Mouse (Mus musculus): ENCODE results near the gene Ak9.

The Ak9 gene

GRCm38 (mm10) chr10:41451656-41452055 lies 147.9 kb downstream of the Ak9 start:
- no peak for DNase-seq (ENCODE audit: low spot score)

- DNase-seq (ENCODE audit: low spot score), result no peak
These were observed 149.0 kb downstream of the Ak9 start for GRCm38 (mm10) chr10:41452791-41453190.

- no peak for DNase-seq (ENCODE audit: low spot score)
These were observed 156.2 kb downstream of the Ak9 start for GRCm38 (mm10) chr10:41459990-41460389.

- no peak for DNase-seq (ENCODE audit: low spot score)
These were observed 156.7 kb downstream of the Ak9 start for GRCm38 (mm10) chr10:41460501-41460900.

- no peak for DNase-seq (ENCODE audit: low spot score)
These were observed 157.4 kb downstream of the Ak9 start for GRCm38 (mm10) chr10:41461057-41461722.

GRCm38 (mm10) chr10:41464401-41464955 lies 160.7 kb downstream of the Ak9 start:
- DNase-seq (ENCODE audit: low spot score), result no peak

- no peak for DNase-seq (ENCODE audit: low spot score)
These were observed 163.5 kb downstream of the Ak9 start for GRCm38 (mm10) chr10:41467325-41467724.

- no peak for DNase-seq (ENCODE audit: low spot score)
These were observed 166.9 kb downstream of the Ak9 start for GRCm38 (mm10) chr10:41470693-41471092.

- DNase-seq (ENCODE audit: low spot score), result no peak
These were observed 168.8 kb downstream of the Ak9 start for GRCm38 (mm10) chr10:41472534-41472933.

- DNase-seq (ENCODE audit: low spot score), result no peak
These were observed 169.2 kb downstream of the Ak9 start for GRCm38 (mm10) chr10:41472962-41473481.

- no peak for DNase-seq (ENCODE audit: low spot score)
These were observed 170.1 kb downstream of the Ak9 start for GRCm38 (mm10) chr10:41473782-41474468.

GRCm38 (mm10) chr10:41474981-41475391 lies 171.2 kb downstream of the Ak9 start:
- no peak for DNase-seq (ENCODE audit: low spot score)

GRCm38 (mm10) chr10:41476171-41477017 lies 172.6 kb downstream of the Ak9 start, which contains the start of gene Mical1:
Mical1 (plus strand) TSS chr10:41476314.
- peak; percentile 73 for DNase-seq (ENCODE audit: low spot score)

GRCm38 (mm10) chr10:41477018-41477277 lies 173.2 kb downstream of the Ak9 start:
- DNase-seq (ENCODE audit: low spot score), result peak; percentile 81

- DNase-seq (ENCODE audit: low spot score), result peak; percentile 83
These were observed 173.8 kb downstream of the Ak9 start for GRCm38 (mm10) chr10:41477278-41478181.

- DNase-seq (ENCODE audit: low spot score), result no peak
These were observed 176.2 kb downstream of the Ak9 start for GRCm38 (mm10) chr10:41479961-41480360.

- no peak for DNase-seq (ENCODE audit: low spot score)
These were observed 177.4 kb downstream of the Ak9 start for GRCm38 (mm10) chr10:41480938-41481880.

- DNase-seq (ENCODE audit: low spot score), result no peak
These were observed 178.7 kb downstream of the Ak9 start for GRCm38 (mm10) chr10:41482446-41482845.

Measured in embryo, embryonic 10.5 days (tissue).